Mouse (Mus musculus) hindbrain, embryonic 10.5 days (tissue): ENCODE measurements at regions not wholly inside any gene's neighbourhood (a gene's known extent, or its start where the extent isn't known, plus 50 kb on each side); places are given as distances from the start of the nearest gene placed in this dataset.
A peak's percentile ranks its signal among the peaks of the same experiment; 100 is the strongest.
"Not testable (repeated sequence)": the region's sequence is repeated elsewhere in the genome, so short reads cannot be mapped to it uniquely, and the experiment has no call there.

Source experiments
- DNase-seq: peaks from one replicate; pipeline ENCODE4 v3.0.0-alpha.2; 2017; ENCODE audit warnings: low spot score
- H3K27ac ChIP-seq: fragments of 300-500 bp; sonication (generic); 2 replicates; pipeline ENCODE4 v1.5.1; 2016; ENCODE audit warnings: mild to moderate bottlenecking, moderate library complexity
- H3K27me3 ChIP-seq: fragments of 300-500 bp; sonication (generic); 2 replicates; pipeline ENCODE4 v1.6.1; 2016; ENCODE audit warnings: mild to moderate bottlenecking; ENCODE audit not compliant: poor library complexity, insufficient read depth, severe bottlenecking
- H3K36me3 ChIP-seq: fragments of 300-500 bp; sonication (generic); 2 replicates; pipeline ENCODE4 v1.6.1; 2016; ENCODE audit warnings: mild to moderate bottlenecking, moderate library complexity
- H3K4me1 ChIP-seq: fragments of 300-500 bp; sonication (generic); replicated peaks from 2 replicates; pipeline ENCODE4 v1.6.1; 2016; ENCODE audit warnings: mild to moderate bottlenecking
- H3K4me3 ChIP-seq: fragments of 300-500 bp; sonication (generic); 2 replicates; pipeline ENCODE4 v1.5.1; 2016; ENCODE audit warnings: mild to moderate bottlenecking, moderate library complexity
- H3K9me3 ChIP-seq: fragments of 300-500 bp; sonication (generic); 2 replicates; pipeline ENCODE4 v1.6.1; 2016; ENCODE audit warnings: mild to moderate bottlenecking, moderate library complexity
- WGBS: fragments of 180-500 bp; shearing (Covaris S2); methylation state at CpG from one replicate; pipeline ENCODE4 v1.1.7; 2016; 5-methylcytosine and 5-hydroxymethylcytosine counted together

- no peak for DNase-seq
- no peaks in the 10 kb centered on the region for H3K27me3 ChIP-seq
- no peak overlapping the region for H3K27ac ChIP-seq
- peaks cover 23% of the 10 kb centered on the region for H3K4me1 ChIP-seq
- 56% methylated on average over 4 of the region's 4 CpGs for WGBS
- no peaks in the 10 kb centered on the region for H3K9me3 ChIP-seq
- no peak overlapping the region for H3K4me3 ChIP-seq
- H3K36me3 ChIP-seq = no peaks in the 10 kb centered on the region
These were observed 63.1 kb upstream of the Cep295 start for GRCm38 (mm10) chr9:15420677-15421076.

DNA sequence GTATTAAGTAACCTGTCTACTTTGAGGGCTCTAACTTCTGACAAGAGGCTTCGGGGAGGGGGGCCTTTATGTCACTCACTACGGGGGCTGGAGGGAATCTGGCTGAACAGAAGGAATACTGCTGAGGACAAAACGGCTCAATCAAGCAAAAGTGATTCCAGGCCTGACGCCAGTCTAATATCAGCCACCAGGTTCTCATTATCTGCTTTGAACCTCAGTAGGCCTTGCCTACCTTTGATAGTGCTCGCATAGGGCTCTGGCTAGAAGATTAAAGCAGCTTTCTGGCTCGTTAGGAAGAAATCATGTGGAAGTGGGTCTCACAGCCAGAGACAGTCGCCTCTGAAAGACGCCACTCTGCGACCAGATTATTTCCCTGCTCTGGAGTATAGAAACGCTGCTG is 64.3 kb upstream of the Cep295 start:
- 42% methylated on average over 10 of the region's 10 CpGs for WGBS
- H3K9me3 ChIP-seq = no peaks in the 10 kb centered on the region
- peak; percentile 15 for DNase-seq
- H3K4me1 ChIP-seq = peaks cover 23% of the 10 kb centered on the region
- H3K27me3 ChIP-seq = no peaks in the 10 kb centered on the region
- H3K27ac ChIP-seq = peak overlapping the region; percentile 31; the same call in 1 of the 2 replicates
- no peaks in the 10 kb centered on the region for H3K36me3 ChIP-seq
- no peak overlapping the region for H3K4me3 ChIP-seq

GRCm38 (mm10) chr9:15434279-15434678 is 59.0 kb upstream of the Smco4 start:
- H3K27ac ChIP-seq, H3K4me1 ChIP-seq, H3K27me3 ChIP-seq, H3K4me3 ChIP-seq, H3K9me3 ChIP-seq, H3K36me3 ChIP-seq: not testable (repeated sequence)
- DNase-seq = peak; percentile 22
- 67% methylated on average over 11 of the region's 11 CpGs for WGBS

DNA sequence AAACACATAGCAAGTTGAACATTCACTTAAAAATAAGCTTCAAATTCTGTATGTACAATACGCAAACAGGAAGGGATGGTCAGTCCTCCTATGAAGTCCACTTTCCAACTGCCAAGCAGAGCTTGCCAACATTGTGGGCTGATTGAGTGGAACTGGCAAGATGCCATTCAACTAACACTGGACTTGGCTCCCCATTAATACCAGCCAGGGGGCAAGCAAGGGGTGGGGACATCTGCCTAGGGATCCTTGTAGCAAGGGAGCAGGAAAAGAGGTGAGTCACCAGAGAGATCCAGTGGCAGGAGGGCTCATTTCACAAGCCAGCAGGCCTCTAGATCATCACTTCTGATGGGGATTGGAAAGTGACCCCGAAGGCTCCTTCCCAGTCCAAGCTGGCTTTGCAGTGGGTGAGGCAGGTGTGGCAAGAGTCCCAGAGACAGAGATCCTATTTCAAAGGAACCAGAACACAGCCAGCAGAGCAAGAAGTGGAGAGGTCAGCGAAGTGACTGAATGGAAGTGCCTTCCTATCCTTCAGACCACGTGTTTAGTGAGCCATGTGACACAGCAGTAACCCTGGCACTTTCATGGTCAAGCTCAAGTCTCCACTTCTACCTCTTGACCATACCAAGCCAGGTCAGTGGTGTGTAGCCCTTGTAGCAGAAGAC is 53.8 kb upstream of the Smco4 start:
- H3K4me1 ChIP-seq = no peaks in the 10 kb centered on the region
- no peaks in the 10 kb centered on the region for H3K27me3 ChIP-seq
- H3K27ac ChIP-seq = no peak overlapping the region
- 75% methylated on average over 4 of the region's 4 CpGs for WGBS
- DNase-seq = no peak
- no peak overlapping the region for H3K4me3 ChIP-seq
- no peaks in the 10 kb centered on the region for H3K36me3 ChIP-seq
- H3K9me3 ChIP-seq = no peaks in the 10 kb centered on the region

- Histone ChIP-seq H3K27me3 (no peaks in the 10 kb centered on the region), H3K4me1 (no peaks in the 10 kb centered on the region), H3K9me3 (no peaks in the 10 kb centered on the region), H3K36me3 (no peaks in the 10 kb centered on the region), H3K4me3 (no peak overlapping the region), H3K27ac (no peak overlapping the region)
- DNase-seq = no peak
- WGBS = 85% methylated on average over 4 of the region's 4 CpGs
These were observed 51.1 kb upstream of the Smco4 start for GRCm38 (mm10) chr9:15442131-15442530.
